Mouse (Mus musculus) forebrain, embryonic 12.5 days (tissue): ENCODE data around the gene Slit3. TPM values are rescaled to one million over a fixed set of nuclear protein-coding genes. Genes with fewer than 3 reads are reported as not detected.
A peak's percentile ranks its signal among the peaks of the same experiment; 100 is the strongest.

Experiments
- ATAC-seq: fragments of 200-750 bp; cut with Nextera tagmentation; 2 replicates; pipeline ENCODE4 v1.8.0; 2017; ENCODE audit warnings: moderate TSS enrichment; ENCODE audit not compliant: low FRiP score
- H3K27ac ChIP-seq: fragments of 300-500 bp; sonication (generic); 2 replicates; pipeline ENCODE4 v1.5.1; 2016; ENCODE audit warnings: mild to moderate bottlenecking
- H3K27me3 ChIP-seq: fragments of 300-500 bp; sonication (generic); 2 replicates; pipeline ENCODE4 v1.6.1; 2016; ENCODE audit warnings: mild to moderate bottlenecking
- H3K36me3 ChIP-seq: fragments of 300-500 bp; sonication (generic); replicated peaks from 2 replicates; pipeline ENCODE4 v1.6.1; 2016; ENCODE audit warnings: mild to moderate bottlenecking
- H3K4me1 ChIP-seq: fragments of 300-500 bp; sonication (generic); 2 replicates; pipeline ENCODE4 v1.6.1; 2016
- H3K4me2 ChIP-seq: fragments of 300-500 bp; sonication (generic); 2 replicates; pipeline ENCODE4 v1.6.1; 2016; ENCODE audit warnings: mild to moderate bottlenecking, moderate library complexity
- H3K4me3 ChIP-seq: fragments of 300-500 bp; sonication (generic); replicated peaks from 2 replicates; pipeline ENCODE4 v1.5.1; 2016; ENCODE audit warnings: mild to moderate bottlenecking
- H3K9ac ChIP-seq: fragments of 300-500 bp; sonication (generic); 2 replicates; pipeline ENCODE4 v1.6.1; 2016; ENCODE audit warnings: mild to moderate bottlenecking
- H3K9me3 ChIP-seq: fragments of 300-500 bp; sonication (generic); 2 replicates; pipeline ENCODE4 v1.6.1; 2016
- WGBS: fragments of 180-500 bp; shearing (Covaris S2); methylation state at CpG from one replicate; pipeline ENCODE4 v1.1.7; 2016; 5-methylcytosine and 5-hydroxymethylcytosine counted together
- polyA plus RNA-seq: library from polyadenylated mRNA; unstranded; fragments of >200 nt; fragmentation: Nextera tagmentation; extraction: Ambion mirVana; gene quantifications from 2 replicates; pipeline ENCODE4 v1.2.1, GENCODE M21; 2016

Slit3 gene
- polyA plus RNA-seq, 1 experiment from 2014 or later: 6.3 TPM

GRCm38 (mm10) chr11:35136625-35137024 is 15.6 kb downstream of the Slit3 start:
- WGBS: 87% methylated on average over 9 of the region's 9 CpGs
- Histone ChIP-seq H3K4me3 (no peak overlapping the region), H3K36me3 (no peaks in the 10 kb centered on the region), H3K9ac (no peak overlapping the region), H3K27me3 (no peaks in the 10 kb centered on the region), H3K4me1 (no peaks in the 10 kb centered on the region), H3K27ac (no peak overlapping the region), H3K9me3 (no peaks in the 10 kb centered on the region), H3K4me2 (no peak overlapping the region)
- no peak for ATAC-seq

GRCm38 (mm10) chr11:35140092-35140491 is 19.1 kb downstream of the Slit3 start:
- no peak for ATAC-seq
- H3K9ac ChIP-seq: no peak overlapping the region
- WGBS: 89% methylated on average over 6 of the region's 6 CpGs
- no peak overlapping the region for H3K27ac ChIP-seq
- peaks cover 4% of the 10 kb centered on the region; the same call in 1 of the 2 replicates for H3K4me1 ChIP-seq
- no peaks in the 10 kb centered on the region for H3K36me3 ChIP-seq
- no peak overlapping the region for H3K4me2 ChIP-seq
- H3K4me3 ChIP-seq: no peak overlapping the region
- no peaks in the 10 kb centered on the region for H3K9me3 ChIP-seq
- 0 out of 2 replicates have a peak, but pooled peaks cover 3% of the 10 kb centered on the region for H3K27me3 ChIP-seq

- Histone ChIP-seq H3K9me3 (no peaks in the 10 kb centered on the region), H3K4me1 (peaks cover 4% of the 10 kb centered on the region; the same call in 1 of the 2 replicates), H3K9ac (no peak overlapping the region), H3K4me2 (no peak overlapping the region), H3K4me3 (no peak overlapping the region), H3K36me3 (no peaks in the 10 kb centered on the region), H3K27ac (no peak overlapping the region), H3K27me3 (0 out of 2 replicates have a peak, but pooled peaks cover 3% of the 10 kb centered on the region)
- WGBS: 78% methylated on average over 5 of the region's 5 CpGs
- no peak for ATAC-seq
Measured at GRCm38 (mm10) chr11:35142202-35142601, 21.2 kb downstream of the Slit3 start.

DNA sequence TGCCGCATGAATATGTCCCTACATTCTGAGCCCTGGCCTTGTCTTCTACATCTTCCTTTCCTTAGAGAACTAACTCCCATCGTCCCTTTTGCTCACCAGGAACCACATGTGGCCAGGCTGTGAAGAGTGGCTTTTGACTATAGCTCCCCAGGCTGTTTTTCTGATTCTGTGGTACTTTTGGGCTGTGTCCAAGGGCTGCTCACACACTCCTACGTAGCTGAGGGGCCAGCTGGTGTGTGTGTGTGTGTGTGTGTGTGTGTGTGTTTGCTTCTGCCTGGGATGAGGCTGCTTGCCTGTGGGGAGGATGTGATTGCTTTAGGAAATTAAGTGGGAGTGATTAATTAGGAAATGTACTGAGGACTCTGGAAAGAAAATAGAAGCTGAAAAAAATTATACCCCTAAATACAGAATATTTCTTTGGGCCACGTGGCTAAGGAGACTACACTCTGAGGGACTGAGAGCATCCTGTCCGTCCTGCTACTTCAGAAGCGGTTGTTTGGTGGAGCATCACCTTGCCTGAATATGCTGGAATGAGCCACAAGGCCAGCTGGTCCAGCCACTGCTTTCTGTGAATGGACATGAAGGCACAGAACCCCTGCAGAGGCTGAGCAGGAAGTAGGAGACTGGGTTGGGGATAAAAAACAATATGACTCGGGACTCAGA is 21.8 kb downstream of the Slit3 start:
- Histone ChIP-seq H3K4me3 (no peak overlapping the region), H3K27ac (no peak overlapping the region), H3K9me3 (no peaks in the 10 kb centered on the region), H3K36me3 (no peaks in the 10 kb centered on the region), H3K27me3 (0 out of 2 replicates have a peak, but pooled peaks cover 3% of the 10 kb centered on the region), H3K9ac (no peak overlapping the region), H3K4me2 (no peak overlapping the region), H3K4me1 (peaks cover 4% of the 10 kb centered on the region; the same call in 1 of the 2 replicates)
- no peak for ATAC-seq
- 73% methylated on average over 7 of the region's 7 CpGs for WGBS

DNA sequence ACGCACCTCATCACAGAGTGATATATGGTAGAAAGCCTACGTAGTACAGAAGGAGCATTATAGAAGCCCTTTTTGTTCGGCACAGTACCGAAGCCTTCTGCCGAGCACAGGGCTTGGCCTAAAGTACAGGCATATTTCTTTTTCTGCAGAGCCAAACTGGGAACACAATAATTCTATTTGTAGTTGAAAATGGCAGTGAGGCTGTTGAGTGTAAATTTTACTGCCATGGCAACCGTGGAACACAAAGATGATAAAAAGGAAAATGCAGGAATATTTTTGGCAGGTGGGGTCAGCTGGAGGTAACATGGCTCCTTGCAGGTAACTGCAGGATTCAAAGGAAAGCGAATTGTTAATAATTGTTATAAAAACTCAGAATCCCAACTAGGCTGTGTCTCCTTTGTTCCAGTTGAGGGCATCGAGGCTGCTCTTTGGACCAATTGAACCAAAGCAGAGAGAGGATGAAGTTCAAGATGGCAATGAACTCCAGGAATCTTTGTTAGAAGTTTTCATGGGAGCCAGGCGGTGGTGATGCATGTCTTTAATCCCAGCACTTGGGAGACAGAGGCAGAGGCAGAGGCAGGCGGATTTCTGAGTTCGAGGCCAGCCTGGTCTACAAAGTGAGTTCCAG is 26.9 kb downstream of the Slit3 start:
- Histone ChIP-seq H3K4me3 (no peak overlapping the region), H3K27me3 (peaks cover 15% of the 10 kb centered on the region), H3K36me3 (no peaks in the 10 kb centered on the region), H3K9me3 (no peaks in the 10 kb centered on the region), H3K9ac (no peak overlapping the region), H3K4me1 (peaks cover 17% of the 10 kb centered on the region), H3K4me2 (no peak overlapping the region), H3K27ac (no peak overlapping the region)
- ATAC-seq: no peak
- 93% methylated on average over 11 of the region's 11 CpGs for WGBS

GRCm38 (mm10) chr11:35151539-35151951 is 30.5 kb downstream of the Slit3 start:
- Histone ChIP-seq H3K27ac (0 out of 2 replicates have a peak overlapping the region, but pooled peaks have one; percentile 2), H3K4me3 (no peak overlapping the region), H3K27me3 (peaks cover 25% of the 10 kb centered on the region), H3K9me3 (no peaks in the 10 kb centered on the region), H3K4me1 (peaks cover 13% of the 10 kb centered on the region), H3K4me2 (peak overlapping the region; percentile 35), H3K9ac (no peak overlapping the region), H3K36me3 (no peaks in the 10 kb centered on the region)
- ATAC-seq: peak; percentile 94
- 4% methylated on average over 13 of the region's 13 CpGs for WGBS

- Histone ChIP-seq H3K36me3 (no peaks in the 10 kb centered on the region), H3K9me3 (no peaks in the 10 kb centered on the region), H3K4me1 (peaks cover 13% of the 10 kb centered on the region), H3K27ac (no peak overlapping the region), H3K4me2 (no peak overlapping the region), H3K27me3 (peaks cover 25% of the 10 kb centered on the region), H3K4me3 (no peak overlapping the region), H3K9ac (no peak overlapping the region)
- no peak for ATAC-seq
- 80% methylated on average over 2 of the region's 2 CpGs for WGBS
Measured at GRCm38 (mm10) chr11:35152875-35153274, 31.9 kb downstream of the Slit3 start.

DNA sequence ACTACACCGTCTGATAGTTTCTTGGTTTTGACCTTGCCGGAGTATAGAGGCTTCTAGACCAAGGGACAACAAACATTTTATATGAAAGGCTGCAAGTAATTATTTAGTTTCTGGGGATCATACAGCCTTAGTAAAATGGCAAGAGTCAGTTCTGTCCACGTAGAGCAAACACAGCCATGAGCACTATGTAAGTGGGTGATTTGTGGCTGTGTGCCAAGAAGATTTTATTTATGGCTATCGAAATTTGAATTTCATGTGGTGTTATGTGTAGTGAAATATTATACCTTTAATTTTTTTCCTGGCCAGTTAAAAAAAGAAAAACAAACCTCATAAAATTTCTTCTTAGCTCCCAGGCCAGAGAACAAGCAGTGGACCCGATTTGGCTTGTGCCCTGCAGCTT is 33.4 kb downstream of the Slit3 start:
- no peak for ATAC-seq
- H3K36me3 ChIP-seq: no peaks in the 10 kb centered on the region
- peaks cover 25% of the 10 kb centered on the region for H3K27me3 ChIP-seq
- H3K4me1 ChIP-seq: peaks cover 13% of the 10 kb centered on the region
- 83% methylated on average over 5 of the region's 5 CpGs for WGBS
- no peak overlapping the region for H3K27ac ChIP-seq
- H3K4me3 ChIP-seq: no peak overlapping the region
- no peak overlapping the region for H3K9ac ChIP-seq
- no peaks in the 10 kb centered on the region for H3K9me3 ChIP-seq
- H3K4me2 ChIP-seq: no peak overlapping the region

DNA sequence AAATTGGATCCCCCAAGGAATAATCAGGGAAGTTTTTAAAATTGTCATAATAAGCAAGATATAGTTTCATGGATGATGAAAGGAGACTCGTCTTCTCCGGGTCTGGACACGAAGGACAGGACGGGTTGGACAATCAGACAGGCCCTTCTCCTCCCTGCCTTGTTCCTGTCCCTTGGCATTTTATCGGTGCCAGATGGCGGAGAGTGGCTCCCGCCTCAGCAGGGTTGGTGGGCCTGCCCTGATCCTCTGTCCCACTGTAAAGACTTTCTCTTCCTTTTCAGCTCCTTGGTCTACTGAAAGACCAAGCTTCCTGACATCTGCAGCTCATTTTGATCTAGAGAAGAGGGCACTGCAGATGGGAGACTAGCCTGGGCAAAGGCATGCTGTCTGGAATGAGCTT is 34.3 kb downstream of the Slit3 start:
- no peak overlapping the region for H3K9ac ChIP-seq
- H3K4me3 ChIP-seq: no peak overlapping the region
- 91% methylated on average over 7 of the region's 7 CpGs for WGBS
- H3K4me2 ChIP-seq: no peak overlapping the region
- no peaks in the 10 kb centered on the region for H3K9me3 ChIP-seq
- H3K27me3 ChIP-seq: peaks cover 25% of the 10 kb centered on the region
- H3K36me3 ChIP-seq: no peaks in the 10 kb centered on the region
- ATAC-seq: no peak
- peaks cover 13% of the 10 kb centered on the region for H3K4me1 ChIP-seq
- H3K27ac ChIP-seq: no peak overlapping the region

- Histone ChIP-seq H3K27ac (no peak overlapping the region), H3K4me3 (no peak overlapping the region), H3K4me1 (peaks cover 5% of the 10 kb centered on the region), H3K4me2 (no peak overlapping the region), H3K27me3 (peaks cover 25% of the 10 kb centered on the region), H3K9me3 (no peaks in the 10 kb centered on the region), H3K9ac (no peak overlapping the region), H3K36me3 (no peaks in the 10 kb centered on the region)
- no peak for ATAC-seq
- WGBS: 81% methylated on average over 5 of the region's 5 CpGs
Measured at GRCm38 (mm10) chr11:35156676-35157075, 35.7 kb downstream of the Slit3 start.

DNA sequence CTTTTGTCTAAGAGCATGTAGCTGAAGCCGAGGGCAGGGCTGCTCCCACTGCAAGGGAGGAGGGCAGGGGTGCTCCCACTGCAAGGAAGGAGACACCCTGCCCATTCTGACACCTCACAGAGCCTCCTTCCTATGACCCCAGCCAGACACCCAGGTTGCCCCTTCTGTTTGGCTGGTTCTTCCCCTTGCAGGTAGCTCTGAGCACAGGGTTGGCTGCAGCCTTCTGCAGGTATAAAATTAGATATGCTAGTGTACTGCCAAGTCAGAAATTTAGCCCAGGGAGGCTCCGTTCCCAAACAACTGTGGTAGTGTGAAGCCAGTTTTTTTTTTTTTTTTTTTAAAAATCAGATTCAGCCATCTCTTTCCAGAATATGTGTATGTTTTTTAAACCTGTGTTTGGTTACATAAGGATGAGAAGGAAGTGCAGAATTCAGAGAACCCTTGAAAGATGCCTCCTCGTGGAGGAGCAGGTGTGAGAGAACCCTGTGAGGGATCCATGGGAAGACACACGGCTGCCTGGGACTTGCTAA is 39.7 kb downstream of the Slit3 start:
- 85% methylated on average over 4 of the region's 4 CpGs for WGBS
- H3K9ac ChIP-seq: no peak overlapping the region
- no peak overlapping the region for H3K4me2 ChIP-seq
- ATAC-seq: no peak
- H3K36me3 ChIP-seq: no peaks in the 10 kb centered on the region
- no peaks in the 10 kb centered on the region for H3K9me3 ChIP-seq
- no peak overlapping the region for H3K27ac ChIP-seq
- H3K4me1 ChIP-seq: no peaks in the 10 kb centered on the region
- H3K4me3 ChIP-seq: no peak overlapping the region
- H3K27me3 ChIP-seq: 0 out of 2 replicates have a peak, but pooled peaks cover 3% of the 10 kb centered on the region

GRCm38 (mm10) chr11:35163396-35163795 is 42.4 kb downstream of the Slit3 start:
- no peak for ATAC-seq
- H3K36me3 ChIP-seq: no peaks in the 10 kb centered on the region
- H3K27ac ChIP-seq: no peak overlapping the region
- 92% methylated on average over 3 of the region's 3 CpGs for WGBS
- no peak overlapping the region for H3K9ac ChIP-seq
- no peak overlapping the region for H3K4me2 ChIP-seq
- no peaks in the 10 kb centered on the region for H3K9me3 ChIP-seq
- no peak overlapping the region for H3K4me3 ChIP-seq
- no peaks in the 10 kb centered on the region for H3K4me1 ChIP-seq
- 0 out of 2 replicates have a peak, but pooled peaks cover 3% of the 10 kb centered on the region for H3K27me3 ChIP-seq
